Mouse (Mus musculus) olfactory bulb, adult 2 months (tissue): ENCODE measurements around the gene Nop2.

Source experiments
- CTCF ChIP-seq: fragments of 200-500 bp; IDR thresholded peaks from 2 replicates; pipeline ENCODE4 v1.5.1; 2012; ENCODE audit warnings: low read depth, mild to moderate bottlenecking, low read length, moderate library complexity; ENCODE audit not compliant: insufficient read depth
- POLR2A ChIP-seq: fragments of 200-500 bp; IDR thresholded peaks from 2 replicates; pipeline ENCODE4 v1.6.1; 2012; ENCODE audit warnings: mild to moderate bottlenecking, low read depth, low read length, moderate library complexity; ENCODE audit not compliant: insufficient read depth

GRCm38 (mm10) chr6:125172474-125172873, 40.8 kb downstream of the Nop2 start:
- TF ChIP-seq POLR2A, result no peak
- TF ChIP-seq CTCF, result no peak
